Mouse (Mus musculus) embryonic facial prominence, embryonic 15.5 days (tissue): Measurements from ENCODE around the gene Ptk6. TPM values are rescaled to one million over a fixed set of nuclear protein-coding genes. Genes with fewer than 3 reads are reported as not detected.

Experiments used
- ATAC-seq: fragments of 200-750 bp; cut with Nextera tagmentation; 2 replicates; pipeline ENCODE4 v1.8.0; 2017; ENCODE audit warnings: low read depth, moderate TSS enrichment; ENCODE audit not compliant: insufficient number of reproducible peaks, low FRiP score, low TSS enrichment
- H3K27ac ChIP-seq: fragments of 300-500 bp; sonication (generic); replicated peaks from 2 replicates; pipeline ENCODE4 v1.5.1; 2015; ENCODE audit warnings: mild to moderate bottlenecking, inconsistent platforms
- H3K27me3 ChIP-seq: fragments of 300-500 bp; sonication (generic); 2 replicates; pipeline ENCODE4 v1.6.1; 2015; ENCODE audit warnings: inconsistent platforms
- H3K36me3 ChIP-seq: fragments of 300-500 bp; sonication (generic); 2 replicates; pipeline ENCODE4 v1.6.1; 2015; ENCODE audit warnings: mild to moderate bottlenecking, inconsistent platforms
- H3K4me1 ChIP-seq: fragments of 300-500 bp; sonication (generic); 2 replicates; pipeline ENCODE4 v1.6.1; 2015; ENCODE audit warnings: inconsistent platforms
- H3K4me2 ChIP-seq: fragments of 300-500 bp; sonication (generic); replicated peaks from 2 replicates; pipeline ENCODE4 v1.6.1; 2015; ENCODE audit warnings: mild to moderate bottlenecking, inconsistent platforms
- H3K4me3 ChIP-seq: fragments of 300-500 bp; sonication (generic); replicated peaks from 2 replicates; pipeline ENCODE4 v1.5.1; 2015; ENCODE audit warnings: mild to moderate bottlenecking, inconsistent platforms
- H3K9ac ChIP-seq: fragments of 300-500 bp; sonication (generic); 2 replicates; pipeline ENCODE4 v1.6.1; 2015; ENCODE audit warnings: inconsistent platforms
- H3K9me3 ChIP-seq: fragments of 300-500 bp; sonication (generic); replicated peaks from 2 replicates; pipeline ENCODE4 v1.6.1; 2016; ENCODE audit warnings: inconsistent platforms
- WGBS: fragments of 180-500 bp; shearing (Covaris S2); methylation state at CpG from one replicate; pipeline ENCODE4 v1.1.7; 2015; 5-methylcytosine and 5-hydroxymethylcytosine counted together
- polyA plus RNA-seq: library from polyadenylated mRNA; unstranded; fragments of >200 nt; fragmentation: Nextera tagmentation; extraction: Ambion mirVana; gene quantifications from 2 replicates; pipeline ENCODE4 v1.2.1, GENCODE M21; 2015

Ptk6 gene
- polyA plus RNA-seq, 1 experiment from 2014 or later: 1.5 TPM

DNA sequence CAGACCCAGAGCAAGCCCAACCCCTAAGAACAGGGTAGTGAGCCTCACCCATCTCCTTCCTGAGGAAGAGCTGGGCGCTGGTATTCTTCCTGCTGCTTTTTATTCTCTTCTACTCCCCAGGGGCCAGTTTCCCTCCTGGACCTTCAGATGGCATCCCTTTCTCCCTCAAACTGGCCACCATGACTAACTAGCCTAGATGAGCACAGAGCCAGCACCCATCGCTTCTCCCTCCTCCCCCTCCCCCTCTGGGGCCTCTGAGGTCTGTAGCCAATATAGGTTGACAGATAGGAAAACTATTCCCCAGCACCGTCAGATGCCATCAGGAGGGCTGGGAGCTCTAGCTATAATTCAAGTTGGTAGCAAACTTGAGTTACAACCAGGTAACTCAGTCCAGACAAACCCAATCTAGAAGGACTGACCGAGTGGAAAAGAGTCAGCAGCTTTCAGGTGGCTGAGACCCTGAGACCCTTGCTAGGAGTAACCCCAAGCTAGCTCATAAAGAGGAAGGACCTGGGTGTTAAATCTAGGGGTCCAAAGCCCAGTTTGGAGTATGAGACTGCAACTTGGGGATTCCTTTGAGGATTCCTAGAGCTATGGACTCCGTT is 16.4 kb upstream of the Ptk6 start:
- 57% methylated on average over 5 of the region's 5 CpGs for WGBS
- H3K27ac ChIP-seq: peak overlapping the region; percentile 34; the same call in 1 of the 2 replicates
- peaks cover 10% of the 10 kb centered on the region for H3K27me3 ChIP-seq
- H3K4me2 ChIP-seq: no peak overlapping the region
- H3K4me1 ChIP-seq: peaks cover 13% of the 10 kb centered on the region
- no peak overlapping the region for H3K4me3 ChIP-seq
- no peaks in the 10 kb centered on the region for H3K36me3 ChIP-seq
- ATAC-seq: no peak
- no peaks in the 10 kb centered on the region for H3K9me3 ChIP-seq
- no peak overlapping the region for H3K9ac ChIP-seq

DNA sequence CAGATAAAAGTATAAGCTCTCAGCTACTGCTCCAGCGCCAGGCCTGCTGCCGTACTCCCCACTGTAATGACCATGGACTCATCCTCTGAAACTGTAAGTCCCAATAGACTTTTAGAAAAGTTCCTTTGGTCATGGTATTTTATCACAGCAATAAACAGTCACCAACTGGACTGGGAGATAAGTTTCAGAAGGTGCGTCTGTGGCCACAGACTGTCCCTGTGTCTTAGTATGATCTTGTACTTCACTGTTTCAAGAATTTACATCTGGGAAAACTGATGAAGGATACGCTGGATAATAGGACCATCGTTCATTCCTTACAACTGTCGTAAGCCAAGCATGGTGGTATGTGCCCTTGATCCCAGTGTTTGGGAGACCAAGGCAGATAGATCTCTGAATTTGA is 13.4 kb upstream of the Ptk6 start:
- Histone ChIP-seq H3K4me3 (no peak overlapping the region), H3K4me1 (peaks cover 24% of the 10 kb centered on the region), H3K9ac (no peak overlapping the region), H3K36me3 (no peaks in the 10 kb centered on the region), H3K27ac (no peak overlapping the region), H3K27me3 (peaks cover 40% of the 10 kb centered on the region), H3K9me3 (no peaks in the 10 kb centered on the region), H3K4me2 (no peak overlapping the region)
- ATAC-seq: no peak
- 90% methylated on average over 6 of the region's 6 CpGs for WGBS

DNA sequence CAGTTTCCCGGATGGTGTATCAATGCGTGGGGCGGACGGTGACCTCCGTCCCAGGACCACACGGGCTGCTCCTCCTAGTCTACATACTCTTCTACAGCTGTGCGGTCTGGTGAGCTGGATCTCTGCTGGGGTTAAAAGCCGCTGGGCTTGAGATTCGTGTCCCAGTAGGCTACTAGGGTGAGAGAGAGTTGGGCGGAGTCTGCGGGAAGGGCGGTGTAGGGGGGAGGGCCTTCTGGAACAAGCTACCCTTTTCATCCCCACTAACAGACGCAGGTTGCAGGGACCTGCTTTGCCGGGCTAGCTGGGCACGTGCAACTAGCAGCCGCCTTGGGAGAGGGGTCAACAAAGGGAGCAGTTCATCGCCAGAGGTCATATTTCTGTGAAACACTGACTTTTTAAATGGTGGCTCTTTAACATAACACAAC is 10.4 kb upstream of the Ptk6 start, which contains the start of gene Srms:
Gene Srms (minus strand): TSS at position 165 of the 425 bp plus-strand sequence.
- H3K4me2 ChIP-seq: peak within 1 kb of the TSS; percentile 43
- H3K9ac ChIP-seq: no peak within 1 kb of the TSS
- peak within 1 kb of the TSS; percentile 31 for H3K4me3 ChIP-seq
- 1% methylated on average over 17 of the region's 17 CpGs for WGBS
- H3K9me3 ChIP-seq: no peaks in the 10 kb centered on the region
- H3K27me3 ChIP-seq: peaks cover 42% of the 10 kb centered on the region
- peak; percentile 60; the same call in 1 of the 2 replicates for ATAC-seq
- H3K27ac ChIP-seq: no peak within 1 kb of the TSS
- H3K36me3 ChIP-seq: no peaks in the 10 kb centered on the region
- peaks cover 11% of the 10 kb centered on the region for H3K4me1 ChIP-seq

- no peak overlapping the region for H3K27ac ChIP-seq
- peaks cover 42% of the 10 kb centered on the region for H3K27me3 ChIP-seq
- peaks cover 11% of the 10 kb centered on the region for H3K4me1 ChIP-seq
- no peaks in the 10 kb centered on the region for H3K9me3 ChIP-seq
- WGBS: 2% methylated on average over 34 of the region's 34 CpGs
- H3K4me2 ChIP-seq: peak overlapping the region; percentile 43
- H3K9ac ChIP-seq: no peak overlapping the region
- peak overlapping the region; percentile 31 for H3K4me3 ChIP-seq
- H3K36me3 ChIP-seq: no peaks in the 10 kb centered on the region
- no peak for ATAC-seq
These were observed 9.9 kb upstream of the Ptk6 start for GRCm38 (mm10) chr2:181212389-181213020.

DNA sequence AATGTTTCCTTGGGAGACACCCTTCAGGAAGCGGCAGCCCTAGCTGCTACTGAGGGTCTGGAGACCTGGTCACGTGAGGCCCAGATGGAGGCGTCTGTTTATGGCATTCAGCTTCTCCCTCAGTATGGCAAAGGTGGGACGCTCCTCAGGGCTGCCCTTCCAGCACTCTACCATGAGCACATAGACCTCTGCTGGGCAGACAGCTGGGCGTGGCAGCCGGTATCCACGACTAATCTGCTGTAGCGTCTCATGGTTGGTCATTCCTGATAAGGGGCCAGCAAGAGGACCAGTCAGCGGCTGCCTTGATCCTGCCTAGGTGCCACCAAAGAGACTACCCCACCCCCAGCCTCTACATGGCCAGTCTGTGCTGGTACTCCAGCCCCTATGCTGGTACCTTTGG is 3.5 kb upstream of the Ptk6 start:
- Histone ChIP-seq H3K36me3 (no peaks in the 10 kb centered on the region), H3K4me1 (no peaks in the 10 kb centered on the region), H3K4me3 (no peak overlapping the region), H3K4me2 (no peak overlapping the region), H3K27me3 (peaks cover 3% of the 10 kb centered on the region), H3K9ac (no peak overlapping the region), H3K9me3 (no peaks in the 10 kb centered on the region), H3K27ac (no peak overlapping the region)
- WGBS: 75% methylated on average over 9 of the region's 9 CpGs
- no peak for ATAC-seq

DNA sequence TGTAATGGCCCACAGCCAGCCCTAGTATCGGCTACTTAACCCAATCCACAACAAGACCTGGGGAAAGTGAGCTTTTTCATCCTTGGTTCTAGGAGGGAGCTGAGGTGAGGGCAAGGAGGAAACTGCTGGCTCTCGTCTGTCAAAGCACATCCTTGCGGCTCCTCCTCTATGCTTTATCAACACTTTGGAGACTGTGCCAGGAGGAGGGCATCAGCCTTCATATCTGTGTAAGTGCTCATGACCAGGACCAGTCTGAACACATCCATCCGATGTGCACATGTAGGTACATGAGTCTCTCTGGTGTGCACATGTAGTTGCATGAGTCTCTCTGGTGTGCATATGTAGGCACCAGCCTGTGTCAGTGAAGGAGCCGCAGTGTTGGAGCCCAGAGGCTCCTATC is 3.1 kb upstream of the Ptk6 start:
- H3K4me1 ChIP-seq: no peaks in the 10 kb centered on the region
- no peak overlapping the region for H3K27ac ChIP-seq
- no peak overlapping the region for H3K4me3 ChIP-seq
- H3K27me3 ChIP-seq: no peaks in the 10 kb centered on the region
- H3K9me3 ChIP-seq: no peaks in the 10 kb centered on the region
- no peaks in the 10 kb centered on the region for H3K36me3 ChIP-seq
- WGBS: 79% methylated on average over 5 of the region's 5 CpGs
- no peak overlapping the region for H3K9ac ChIP-seq
- H3K4me2 ChIP-seq: no peak overlapping the region
- no peak for ATAC-seq

- H3K27me3 ChIP-seq: 0 out of 2 replicates have a peak, but pooled peaks cover 4% of the 10 kb centered on the region
- no peaks in the 10 kb centered on the region for H3K36me3 ChIP-seq
- H3K4me1 ChIP-seq: no peaks in the 10 kb centered on the region
- no peak overlapping the region for H3K27ac ChIP-seq
- H3K9me3 ChIP-seq: no peaks in the 10 kb centered on the region
- no peak overlapping the region for H3K4me2 ChIP-seq
- no peak for ATAC-seq
- no peak overlapping the region for H3K4me3 ChIP-seq
- H3K9ac ChIP-seq: no peak overlapping the region
- 72% methylated on average over 6 of the region's 6 CpGs for WGBS
These were observed 297 bp upstream of the Ptk6 start for GRCm38 (mm10) chr2:181202886-181203285.

DNA sequence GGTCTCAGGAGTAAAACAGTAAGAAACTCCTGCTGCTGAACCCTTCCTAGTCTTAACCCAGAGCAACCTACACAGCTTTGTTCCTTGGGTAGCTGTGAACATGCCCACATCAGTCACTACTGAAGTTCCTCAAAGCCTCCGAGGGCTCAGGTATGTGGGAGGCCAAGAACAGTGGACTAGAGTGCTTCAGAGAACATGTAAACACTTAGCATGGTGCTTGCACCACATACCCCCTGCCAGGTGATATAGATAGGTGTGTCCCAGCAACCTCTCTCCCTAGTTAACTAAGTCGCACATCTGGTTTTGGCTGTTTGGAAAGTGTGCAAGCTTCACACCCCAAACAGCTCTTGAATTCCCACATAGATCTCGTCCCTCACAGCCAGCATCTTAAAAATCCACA is 983 bp downstream of the Ptk6 start:
- H3K4me1 ChIP-seq: no peaks in the 10 kb centered on the region
- no peak for ATAC-seq
- no peak overlapping the region for H3K27ac ChIP-seq
- WGBS: 61% methylated on average over 3 of the region's 3 CpGs
- no peak overlapping the region for H3K4me2 ChIP-seq
- no peaks in the 10 kb centered on the region for H3K36me3 ChIP-seq
- H3K9me3 ChIP-seq: no peaks in the 10 kb centered on the region
- no peak overlapping the region for H3K4me3 ChIP-seq
- H3K9ac ChIP-seq: no peak overlapping the region
- H3K27me3 ChIP-seq: 0 out of 2 replicates have a peak, but pooled peaks cover 4% of the 10 kb centered on the region

- Histone ChIP-seq H3K27me3 (0 out of 2 replicates have a peak, but pooled peaks cover 4% of the 10 kb centered on the region), H3K4me1 (no peaks in the 10 kb centered on the region)
- 87% methylated on average over 4 of the region's 4 CpGs for WGBS
These were observed 5.8 kb downstream of the Ptk6 start for GRCm38 (mm10) chr2:181196628-181197300.

DNA sequence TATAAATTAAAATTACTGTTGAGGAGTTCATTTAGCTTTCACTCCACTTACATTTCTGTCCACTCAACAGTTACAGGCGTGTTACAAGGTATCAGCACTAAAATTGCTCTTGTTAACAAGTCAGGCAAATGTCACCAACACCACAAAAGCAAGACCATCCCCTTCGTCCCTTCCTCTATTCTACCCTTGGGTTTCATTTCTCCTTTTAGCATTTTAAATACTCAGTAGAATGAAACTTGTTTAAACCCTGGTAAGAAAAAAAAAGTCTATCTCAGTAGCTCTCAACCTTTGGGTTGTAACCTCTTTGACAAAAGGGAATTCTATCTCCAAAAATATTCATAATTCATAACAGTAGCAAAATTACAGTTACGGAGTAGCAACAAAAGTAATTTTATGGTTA is 9.5 kb downstream of the Ptk6 start:
- ATAC-seq: no peak
- Histone ChIP-seq H3K4me2 (no peak overlapping the region), H3K36me3 (no peaks in the 10 kb centered on the region), H3K4me3 (no peak overlapping the region), H3K4me1 (peaks cover 9% of the 10 kb centered on the region), H3K9me3 (no peaks in the 10 kb centered on the region), H3K27me3 (no peaks in the 10 kb centered on the region), H3K9ac (no peak overlapping the region), H3K27ac (no peak overlapping the region)
- 72% methylated on average over 3 of the region's 3 CpGs for WGBS

More at GRCm38 (mm10) chr2:181196628-181197300, 5.8 kb downstream of the Ptk6 start:
- no peaks in the 10 kb centered on the region for H3K9me3 ChIP-seq
- no peak overlapping the region for H3K4me2 ChIP-seq
- H3K4me3 ChIP-seq: no peak overlapping the region
- no peaks in the 10 kb centered on the region for H3K36me3 ChIP-seq
- no peak for ATAC-seq
- H3K27ac ChIP-seq: no peak overlapping the region
- no peak overlapping the region for H3K9ac ChIP-seq

DNA sequence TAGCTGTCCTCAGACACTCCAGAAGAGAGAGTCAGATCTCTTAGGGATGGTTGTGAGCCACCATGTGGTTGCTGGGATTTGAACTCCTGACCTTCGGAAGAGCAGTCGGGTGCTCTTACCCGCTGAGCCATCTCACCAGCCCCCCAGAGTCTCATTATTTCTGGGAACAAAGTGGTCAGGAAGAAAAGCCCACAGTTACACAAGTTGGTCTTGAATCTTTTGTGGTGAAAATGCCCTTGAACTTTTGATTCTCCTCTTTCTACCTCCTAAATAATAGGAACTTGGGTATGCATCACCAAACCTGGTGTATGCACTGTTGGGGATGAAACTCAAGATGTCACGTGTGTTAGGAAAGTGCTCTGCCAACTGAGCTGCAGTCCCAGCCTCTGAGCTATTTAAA is 10.7 kb downstream of the Ptk6 start:
- WGBS: 56% methylated on average over 4 of the region's 4 CpGs
- Histone ChIP-seq H3K4me3 (no peak overlapping the region), H3K27ac (no peak overlapping the region), H3K9me3 (no peaks in the 10 kb centered on the region), H3K4me2 (no peak overlapping the region), H3K9ac (no peak overlapping the region), H3K27me3 (no peaks in the 10 kb centered on the region), H3K4me1 (peaks cover 9% of the 10 kb centered on the region), H3K36me3 (no peaks in the 10 kb centered on the region)
- no peak for ATAC-seq
